Mouse (Mus musculus): ENCODE measurements around the gene Cdk5rap3.

Cdk5rap3 gene

DNA sequence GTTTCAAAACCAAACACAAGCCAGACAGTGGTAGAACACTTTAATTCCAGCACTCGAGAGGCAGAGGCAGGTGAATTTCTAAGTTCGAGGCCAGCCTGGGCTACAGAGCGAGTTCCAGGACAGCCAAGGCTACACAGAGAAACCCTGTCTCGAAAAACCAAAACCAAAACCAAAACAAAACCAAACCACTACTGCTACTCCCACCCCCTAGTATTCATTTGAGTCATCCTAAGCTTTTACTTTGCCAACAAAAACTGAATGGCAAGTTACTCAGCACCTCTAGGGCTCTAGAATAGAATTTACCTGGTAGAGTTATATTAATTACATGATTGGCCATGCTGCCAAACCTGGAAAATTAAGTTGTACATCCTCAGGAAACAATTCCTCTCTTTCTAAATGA, 56.7 kb downstream of the Cdk5rap3 start:
- peak; percentile 36 for DNase-seq (ENCODE audit: low read depth)

- no peak for DNase-seq (ENCODE audit: low read depth)
Measured at GRCm38 (mm10) chr11:96857446-96857845, 58.9 kb downstream of the Cdk5rap3 start.

Data from 416B (cell line).